Mouse (Mus musculus) gonadal fat pad, adult 2 months (tissue): ENCODE results near the gene Gm9999. TPM values are rescaled to one million over a fixed set of nuclear protein-coding genes. Genes with fewer than 3 reads are reported as not detected.

Experiments used
- DNase-seq: peaks from one replicate; pipeline ENCODE4 v3.0.0-alpha.2; 2012; ENCODE audit warnings: low read depth
- polyA plus RNA-seq: library from polyadenylated mRNA; depleted of rRNA; stranded (reverse); fragments of >200 nt; gene quantifications from 2 replicates; pipeline ENCODE4 v1.2.3, GENCODE M21; 2012

Gm9999 gene
- polyA plus RNA-seq, 1 experiment, result 7.5 TPM

- no peak for DNase-seq
Measured at GRCm38 (mm10) chr7:46999983-47000643, 16.7 kb downstream of the Gm9999 start.

GRCm38 (mm10) chr7:47000644-47000983 is 17.2 kb downstream of the Gm9999 start:
- DNase-seq, result no peak

- DNase-seq, result no peak
Measured at GRCm38 (mm10) chr7:47001125-47001899, 17.9 kb downstream of the Gm9999 start.

GRCm38 (mm10) chr7:47001900-47002275 is 18.5 kb downstream of the Gm9999 start:
- DNase-seq, result no peak

- no peak for DNase-seq
Measured at GRCm38 (mm10) chr7:47003411-47004115, 20.2 kb downstream of the Gm9999 start.

GRCm38 (mm10) chr7:47007109-47007780 is 23.9 kb downstream of the Gm9999 start:
- no peak for DNase-seq

GRCm38 (mm10) chr7:47007818-47008167 is 24.4 kb downstream of the Gm9999 start:
- DNase-seq, result no peak

- peak; percentile 90 for DNase-seq
Measured at GRCm38 (mm10) chr7:47008168-47008993, 25.0 kb downstream of the Gm9999 start, which contains the start of gene Spty2d1. Gene Spty2d1, minus strand, starts transcription at chr7:47008411.

- DNase-seq, result no peak
Measured at GRCm38 (mm10) chr7:47013131-47013767, 29.9 kb downstream of the Gm9999 start.

- no peak for DNase-seq
Measured at GRCm38 (mm10) chr7:47014564-47015389, 31.4 kb downstream of the Gm9999 start.

- no peak for DNase-seq
Measured at GRCm38 (mm10) chr7:47015390-47016065, 32.1 kb downstream of the Gm9999 start.

- no peak for DNase-seq
Measured at GRCm38 (mm10) chr7:47016602-47017001, 33.2 kb downstream of the Gm9999 start.

- DNase-seq, result no peak
Measured at GRCm38 (mm10) chr7:47017146-47017545, 33.8 kb downstream of the Gm9999 start.

- no peak for DNase-seq
Measured at GRCm38 (mm10) chr7:47019641-47020040, 36.3 kb downstream of the Gm9999 start.

GRCm38 (mm10) chr7:47020956-47021355 is 37.6 kb downstream of the Gm9999 start:
- DNase-seq, result no peak

GRCm38 (mm10) chr7:47022482-47022881 is 39.1 kb downstream of the Gm9999 start:
- no peak for DNase-seq

GRCm38 (mm10) chr7:47023530-47023929 is 40.1 kb downstream of the Gm9999 start:
- DNase-seq, result no peak

GRCm38 (mm10) chr7:47024454-47024853 is 41.1 kb downstream of the Gm9999 start:
- no peak for DNase-seq

- DNase-seq, result no peak
Measured at GRCm38 (mm10) chr7:47025429-47025828, 42.0 kb downstream of the Gm9999 start.
